ENCODE assay signal across 11 mouse cellular contexts in the genomic region with DNA sequence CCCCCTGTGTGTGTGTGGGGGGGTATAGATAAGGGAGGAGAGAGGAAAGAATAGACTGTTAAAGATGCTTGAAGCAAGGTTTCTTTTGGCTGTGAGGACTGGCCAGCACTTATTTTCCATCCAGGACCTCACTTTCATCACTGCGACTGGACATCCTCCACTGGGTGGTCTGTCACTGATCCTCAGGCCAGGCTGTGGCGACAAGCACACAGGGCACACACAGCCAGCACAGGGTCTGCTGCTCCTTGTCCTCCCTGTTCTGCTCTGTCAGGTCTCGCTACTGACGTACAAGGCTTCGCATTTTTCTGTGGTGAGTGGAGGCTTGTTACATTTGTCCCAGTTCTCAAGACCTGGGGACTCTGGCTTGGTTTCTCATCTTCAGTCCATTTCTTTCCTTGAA.
DNase-seq lines count a peak whose midpoint lies in the region; ATAC-seq and TF ChIP-seq lines count a peak whose summit lies in the region.
"Had no signal": no experiment of that assay in that cellular context is flagged by ENCODE, and none has a peak within 500 bp of the region (broad histone marks: within the 10 kb centered on the region; RNA-seq: fewer than 3 reads in every experiment).

No protein-coding gene starts in this region.

- peaks cover 10% of the 10 kb centered on the region; the same call in 1 of the 2 replicates for H3K9me3 ChIP-seq in megakaryocyte, embryonic 14.5 days
- H3K9me3 ChIP-seq in heart, embryonic 15.5 days (replicated peaks) = no peaks in the 10 kb centered on the region
- no peaks in the 10 kb centered on the region for H3K9me3 ChIP-seq in forebrain, postnatal 0 days (ENCODE audit: low read length)
- H3K9me3 ChIP-seq: neural tube, embryonic 13.5 days had no signal

- peaks cover 31% of the 10 kb centered on the region for H3K4me1 ChIP-seq in megakaryocyte, embryonic 14.5 days
- peaks cover 26% of the 10 kb centered on the region for H3K4me1 ChIP-seq in heart, embryonic 15.5 days (replicated peaks)
- H3K4me1 ChIP-seq in forebrain, postnatal 0 days (ENCODE audit: insufficient read depth) = no peaks in the 10 kb centered on the region

- H3K9ac ChIP-seq in heart, embryonic 15.5 days = no peak overlapping the region
- H3K9ac ChIP-seq in forebrain, postnatal 0 days = no peak overlapping the region
- H3K9ac ChIP-seq: neural tube, embryonic 13.5 days had no signal

- no peak for ATAC-seq in megakaryocyte, adult 5-6 weeks (ENCODE audit: poor library complexity, severe bottlenecking)
- peak; percentile 71 for ATAC-seq in heart, embryonic 15.5 days (replicated peaks; ENCODE audit: insufficient number of reproducible peaks, insufficient read depth, low FRiP score, low read depth)
- no peak for ATAC-seq in forebrain, postnatal 0 days

- H3K27ac ChIP-seq in heart, embryonic 15.5 days = peak overlapping the region; percentile 63
- H3K27ac ChIP-seq in forebrain, postnatal 0 days (ENCODE audit: low read depth, low read length) = no peak overlapping the region
- H3K27ac ChIP-seq: neural tube, embryonic 13.5 days had no signal

- H3K36me3 ChIP-seq in megakaryocyte, embryonic 14.5 days (replicated peaks; ENCODE audit: low read length) = no peaks in the 10 kb centered on the region
- no peaks in the 10 kb centered on the region for H3K36me3 ChIP-seq in heart, embryonic 15.5 days
- no peaks in the 10 kb centered on the region for H3K36me3 ChIP-seq in forebrain, postnatal 0 days (ENCODE audit: insufficient read depth)
- H3K36me3 ChIP-seq: neural tube, embryonic 13.5 days had no signal

- peak overlapping the region; percentile 64 for H3K4me3 ChIP-seq in megakaryocyte, embryonic 14.5 days (replicated peaks)
- H3K4me3 ChIP-seq in heart, embryonic 15.5 days = no peak overlapping the region
- no peak overlapping the region for H3K4me3 ChIP-seq in forebrain, postnatal 0 days (ENCODE audit: low read depth, low read length)
- H3K4me3 ChIP-seq: erythroblast, embryonic 14.5 days; neural tube, embryonic 13.5 days had no signal

- 26% methylated on average over 5 of the region's 5 CpGs for WGBS in heart, embryonic 15.5 days
- WGBS in forebrain, postnatal 0 days = 78% methylated on average over 5 of the region's 5 CpGs

- no peak overlapping the region for H3K4me2 ChIP-seq in heart, embryonic 15.5 days
- H3K4me2 ChIP-seq in forebrain, postnatal 0 days (ENCODE audit: low read depth) = no peak overlapping the region
- H3K4me2 ChIP-seq: neural tube, embryonic 13.5 days had no signal

- no peak for TF ChIP-seq CTCF in forebrain, postnatal 0 days (IDR thresholded peaks at IDR 0.05; ENCODE audit: low read depth)

- peak; percentile 79 to 87 for DNase-seq in adrenal gland, adult (ENCODE audit: inconsistent age in 2 of 2, low spot score in 1 of 2)
- no peak for DNase-seq in adrenal gland, postnatal 4 days (ENCODE audit: low spot score in 2 of 2)
- DNase-seq in skeletal muscle tissue, adult 2 months (ENCODE audit: low read depth, low spot score) = peak; percentile 45
- no peak for DNase-seq in T-cell, adult 2 months (ENCODE audit: low spot score)
- DNase-seq in forebrain, postnatal 0 days = no peak
- DNase-seq: cerebellum, adult 11-12 months had no signal

- H3K27me3 ChIP-seq in megakaryocyte, embryonic 14.5 days (replicated peaks) = peaks cover 2% of the 10 kb centered on the region
- H3K27me3 ChIP-seq in heart, embryonic 15.5 days = no peaks in the 10 kb centered on the region
- no peaks in the 10 kb centered on the region for H3K27me3 ChIP-seq in forebrain, postnatal 0 days (ENCODE audit: insufficient read depth, low read length)
- H3K27me3 ChIP-seq: neural tube, embryonic 13.5 days had no signal

Comparison
In these comparisons a context has a peak if more than half of its experiments do, and no peak if none do; other contexts are left out.
1. DNase-seq: peak in adrenal gland, adult (2 of 2) and skeletal muscle tissue, adult 2 months (single experiment); none in adrenal gland, postnatal 4 days (0 of 2), T-cell, adult 2 months (single experiment) and forebrain, postnatal 0 days (single experiment).